Mouse (Mus musculus) T-helper 17 cell (primary cell): ENCODE results near the gene D5Ertd579e.

Source experiments
- in situ Hi-C, 2 experiments: fragments of 300-600 bp; cut with MboI, MseI; formaldehyde crosslinking; loops; 1 replicate in 1 of 2; 2 replicates in 1 of 2; pipeline ENCODE4 v1.15.1; 2025; ENCODE audit warnings: high pct_unique_total_duplicates in 2 of 2

The D5Ertd579e gene

DNA sequence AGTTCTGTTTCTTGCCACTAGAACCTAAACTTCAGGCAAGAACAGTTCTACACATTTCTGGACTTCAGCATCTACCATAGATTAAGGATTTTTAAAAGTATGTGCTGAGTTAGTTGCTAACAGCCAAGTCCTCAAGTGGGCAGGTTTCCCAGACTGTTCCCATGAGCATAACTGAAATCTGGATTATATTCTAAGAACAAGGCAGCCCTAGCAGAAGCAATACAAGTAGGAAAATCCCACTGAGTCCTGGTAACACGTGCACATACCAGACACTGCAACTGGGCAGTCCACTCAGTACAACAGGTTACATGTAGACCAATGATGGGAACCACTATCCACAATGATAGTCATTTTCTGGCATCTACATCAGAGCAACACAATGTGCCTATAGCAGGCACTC is 120.1 kb downstream of the D5Ertd579e start:
- in situ Hi-C loops, result no loop called here

- in situ Hi-C loops, result no loop called here
Observed at GRCm38 (mm10) chr5:36575227-36575626, 120.6 kb downstream of the D5Ertd579e start.

GRCm38 (mm10) chr5:36574147-36574870 is 121.5 kb downstream of the D5Ertd579e start:
- in situ Hi-C loops, result no loop called here

GRCm38 (mm10) chr5:36573354-36573753 is 122.5 kb downstream of the D5Ertd579e start:
- in situ Hi-C loops, result no loop called here

- in situ Hi-C loops, result no loop called here
Observed at GRCm38 (mm10) chr5:36571371-36571770, 124.5 kb downstream of the D5Ertd579e start.

DNA sequence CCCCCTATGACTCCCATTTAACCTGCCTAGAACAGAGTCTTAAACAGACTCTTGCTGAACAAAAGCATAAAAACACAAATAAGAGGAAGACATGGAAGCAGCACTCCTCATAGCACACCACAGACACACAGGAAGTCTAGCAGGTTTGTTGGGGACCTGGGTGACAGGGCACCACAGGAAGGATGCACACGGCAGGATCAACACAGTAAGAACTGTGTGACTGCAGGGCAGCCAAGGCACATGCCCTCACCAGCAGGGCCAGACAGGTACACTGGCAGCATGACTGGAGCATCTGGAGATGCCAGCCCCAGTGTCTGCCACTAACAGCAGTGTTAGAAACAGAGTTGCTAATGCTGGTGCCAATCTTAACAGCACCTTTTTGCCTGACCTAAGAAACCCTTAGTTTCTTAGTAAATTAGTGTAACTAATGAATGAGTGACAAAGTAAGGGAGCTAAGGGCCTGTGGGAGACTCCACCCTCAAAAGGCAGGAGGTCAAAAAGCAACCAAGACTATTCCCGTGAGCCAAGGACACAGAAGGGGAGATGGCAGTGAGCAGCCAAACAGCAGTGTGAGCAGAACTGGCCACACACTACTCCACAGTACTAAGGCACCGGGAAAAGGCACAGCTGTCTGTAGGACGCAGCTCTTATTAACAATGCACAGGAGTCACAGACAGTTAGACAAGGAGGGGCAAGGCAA is 125.1 kb downstream of the D5Ertd579e start:
- in situ Hi-C loops, result no loop called here

- in situ Hi-C loops, result no loop called here
Observed at GRCm38 (mm10) chr5:36570098-36570497, 125.7 kb downstream of the D5Ertd579e start.

GRCm38 (mm10) chr5:36568118-36568517 is 127.7 kb downstream of the D5Ertd579e start:
- in situ Hi-C loops, result no loop called here

GRCm38 (mm10) chr5:36567627-36568026 is 128.2 kb downstream of the D5Ertd579e start:
- in situ Hi-C loops, result no loop called here

DNA sequence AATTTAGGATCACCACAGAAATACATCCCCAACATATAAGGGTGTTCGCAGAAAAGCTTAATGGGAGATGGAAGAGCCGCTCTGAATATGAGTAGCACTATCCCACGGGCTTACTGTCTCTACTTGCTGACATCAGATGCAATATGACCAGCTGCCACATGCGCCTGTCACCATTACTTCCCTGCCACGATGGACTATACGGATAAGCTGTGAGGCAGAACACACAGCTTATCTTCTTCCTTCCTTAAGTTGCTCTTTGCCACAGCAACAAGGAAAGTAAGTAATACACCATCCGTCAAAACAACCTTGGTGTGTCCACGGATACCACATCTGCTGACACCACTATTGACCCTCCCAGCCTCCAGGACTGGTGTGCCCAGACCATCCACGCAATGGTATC is 131.3 kb downstream of the D5Ertd579e start:
- in situ Hi-C loops, result no loop called here

DNA sequence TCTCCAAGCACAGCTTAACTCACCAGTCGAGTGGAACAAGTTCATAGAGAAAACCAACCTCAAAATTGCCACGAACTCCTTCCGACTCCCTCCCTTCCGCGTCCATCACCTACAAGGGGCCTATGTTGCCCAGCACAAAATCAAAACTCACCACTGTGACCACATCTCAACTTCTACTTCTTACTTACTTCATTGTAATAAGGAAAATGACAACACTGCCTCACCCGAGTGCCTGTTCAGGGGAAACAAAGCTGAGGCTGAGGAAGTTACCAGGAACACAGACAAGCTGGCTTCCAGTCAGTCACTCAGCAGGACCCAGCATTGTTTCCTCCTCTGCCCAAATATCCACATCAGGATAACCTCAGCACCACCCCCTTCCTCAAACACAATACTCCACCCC is 132.1 kb downstream of the D5Ertd579e start:
- in situ Hi-C loops, result no loop called here

- in situ Hi-C loops, result no loop called here
Observed at GRCm38 (mm10) chr5:36562791-36563445, 132.9 kb downstream of the D5Ertd579e start.

DNA sequence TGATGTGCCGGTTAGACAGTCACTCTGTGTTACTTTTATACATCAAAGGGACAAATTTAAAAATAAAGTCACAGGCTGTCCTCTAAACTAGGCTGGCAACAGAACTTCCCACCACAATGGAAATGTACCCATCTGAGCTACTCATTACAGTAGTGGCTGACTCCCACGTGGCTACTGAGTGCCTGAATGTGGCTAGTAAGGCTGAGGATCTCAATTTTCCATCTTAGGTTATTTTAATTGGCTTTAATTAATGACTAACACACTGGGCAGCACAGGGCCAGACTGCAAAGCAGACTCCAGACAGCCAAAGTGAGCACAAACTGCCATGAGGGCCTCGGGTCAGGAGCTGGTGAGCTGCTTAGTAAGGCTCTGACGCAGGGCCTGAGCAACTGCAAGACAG is 134.3 kb downstream of the D5Ertd579e start:
- in situ Hi-C loops, result no loop called here

- in situ Hi-C loops, result no loop called here
Observed at GRCm38 (mm10) chr5:36560490-36560889, 135.3 kb downstream of the D5Ertd579e start.

- in situ Hi-C loops, result no loop called here
Observed at GRCm38 (mm10) chr5:36559510-36560235, 136.2 kb downstream of the D5Ertd579e start.

DNA sequence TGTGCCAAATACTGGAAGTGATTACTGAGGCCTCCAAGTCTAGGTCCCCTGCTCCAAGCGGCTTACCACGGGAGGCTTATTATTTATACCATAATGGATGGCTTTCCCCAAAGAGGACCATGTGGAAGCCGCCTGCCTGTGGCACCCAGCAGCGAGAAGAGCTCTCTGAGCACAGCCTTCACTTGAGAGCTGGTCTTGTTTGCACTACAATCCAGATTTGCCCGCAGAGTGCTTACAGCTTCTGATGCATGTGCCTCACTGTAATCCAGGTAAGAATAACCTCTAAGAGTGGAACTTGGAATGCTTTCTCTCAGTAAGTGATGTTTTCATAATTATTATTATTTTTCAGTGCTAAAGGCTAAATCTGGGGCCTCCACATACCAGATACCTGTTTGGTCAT is 136.7 kb downstream of the D5Ertd579e start:
- in situ Hi-C loops, result no loop called here

DNA sequence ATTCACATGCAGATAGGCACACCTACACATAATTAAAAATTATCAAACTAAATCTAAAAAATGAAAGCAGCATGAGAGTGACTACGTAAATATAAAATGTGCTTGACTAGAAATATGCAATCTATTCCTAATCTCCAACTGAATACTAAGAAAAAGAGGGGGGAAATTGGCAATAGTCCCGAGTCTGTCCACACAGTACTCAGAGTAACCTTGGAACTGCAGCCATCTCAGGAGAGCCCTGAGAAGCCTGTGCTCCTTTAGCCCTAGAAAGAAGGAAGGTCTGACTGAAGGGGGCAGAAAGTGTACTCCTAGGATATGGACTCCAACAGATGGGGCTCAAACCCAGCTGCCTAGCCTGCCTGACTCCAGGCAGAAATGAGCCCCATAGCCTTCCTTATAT is 137.3 kb downstream of the D5Ertd579e start:
- in situ Hi-C loops, result no loop called here

DNA sequence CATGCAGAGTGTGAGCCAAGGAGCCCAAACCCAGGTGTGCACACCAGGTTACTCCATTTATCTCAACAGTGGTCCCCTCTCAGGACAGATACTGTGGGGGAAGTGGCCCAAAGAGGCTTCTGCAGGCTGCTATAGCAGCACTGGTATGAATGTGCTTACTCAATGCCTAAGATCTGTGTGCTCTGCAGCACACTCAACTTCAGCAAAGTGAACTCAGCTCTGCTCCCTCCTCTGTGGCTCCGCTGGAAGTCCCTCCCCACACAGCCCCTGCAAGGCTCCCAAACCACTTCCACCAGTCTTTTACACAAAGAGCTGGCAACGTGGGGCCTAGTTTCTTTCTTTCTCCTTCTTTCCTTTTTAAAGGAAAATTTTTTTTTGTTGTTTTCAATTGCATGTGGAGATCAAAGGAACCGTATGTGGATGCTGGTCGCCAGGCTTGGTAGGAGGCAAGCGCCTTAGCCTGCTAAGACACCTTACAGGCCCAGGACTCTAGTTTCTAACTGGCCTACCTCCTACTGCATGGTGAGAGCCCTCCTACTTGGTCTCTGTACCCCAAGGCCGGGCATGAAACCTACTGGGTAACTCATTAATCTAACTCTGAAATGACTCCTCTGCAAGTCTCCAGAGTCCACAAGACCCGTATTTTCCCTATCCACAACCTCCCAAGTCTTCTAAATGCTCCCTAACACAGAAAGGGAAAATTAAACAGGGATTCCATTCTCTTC is 138.1 kb downstream of the D5Ertd579e start:
- in situ Hi-C loops, result no loop called here

DNA sequence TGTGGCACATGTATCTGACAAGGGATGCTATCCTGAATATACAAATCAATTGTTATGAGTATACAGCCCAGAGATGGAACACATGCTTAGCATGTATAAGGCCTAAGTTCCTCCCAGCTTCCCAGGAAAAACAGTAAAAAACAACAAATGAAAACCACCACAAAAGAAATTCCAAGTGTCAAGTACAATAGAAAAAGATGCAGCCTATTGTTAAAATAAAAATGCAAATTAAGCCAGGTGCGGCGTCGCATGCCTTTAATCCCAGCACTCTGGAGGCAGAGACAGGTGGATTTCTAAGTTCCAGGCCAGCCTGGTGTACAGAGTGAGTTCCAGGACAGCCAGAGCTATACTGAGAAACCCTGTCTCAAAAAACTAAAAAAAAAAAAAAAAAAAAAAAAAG is 138.9 kb downstream of the D5Ertd579e start:
- in situ Hi-C loops, result no loop called here

- in situ Hi-C loops, result no loop called here
Observed at GRCm38 (mm10) chr5:36556289-36556688, 139.5 kb downstream of the D5Ertd579e start.

- in situ Hi-C loops, result no loop called here
Observed at GRCm38 (mm10) chr5:36554496-36554895, 141.3 kb downstream of the D5Ertd579e start.
